Mouse (Mus musculus): ENCODE measurements at regions not wholly inside any gene's neighbourhood (a gene's known extent, or its start where the extent isn't known, plus 50 kb on each side); places are given as distances from the start of the nearest gene placed in this dataset.

DNA sequence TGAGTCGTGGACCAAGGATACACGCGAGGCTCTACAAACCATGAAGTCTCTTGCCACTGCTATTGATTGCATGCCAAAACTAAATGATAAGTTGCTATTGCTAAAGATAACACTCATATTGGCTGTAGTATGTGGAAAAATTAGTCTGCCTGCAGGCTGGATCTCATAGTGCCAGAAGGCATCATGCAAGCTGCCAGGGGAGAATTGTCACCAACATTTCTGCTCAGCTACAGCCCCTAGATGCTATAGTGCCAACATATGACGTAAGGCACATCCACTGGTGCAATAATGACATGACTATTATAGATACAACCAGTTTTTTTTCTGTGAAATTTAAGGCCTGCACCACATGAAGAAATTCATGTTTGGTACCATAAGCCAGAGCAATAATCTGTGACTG, 427.1 kb downstream of the Dad1 start:
- TF ChIP-seq CTCF (IDR thresholded peaks at IDR 0.05; ENCODE audit: extremely low read depth, insufficient read depth, low read length) (no peak), POLR2A (IDR thresholded peaks at IDR 0.05; ENCODE audit: extremely low read depth, insufficient read depth, low read length) (no peak)
